Mouse (Mus musculus): ENCODE measurements around the gene Atoh8.

The Atoh8 gene

DNA sequence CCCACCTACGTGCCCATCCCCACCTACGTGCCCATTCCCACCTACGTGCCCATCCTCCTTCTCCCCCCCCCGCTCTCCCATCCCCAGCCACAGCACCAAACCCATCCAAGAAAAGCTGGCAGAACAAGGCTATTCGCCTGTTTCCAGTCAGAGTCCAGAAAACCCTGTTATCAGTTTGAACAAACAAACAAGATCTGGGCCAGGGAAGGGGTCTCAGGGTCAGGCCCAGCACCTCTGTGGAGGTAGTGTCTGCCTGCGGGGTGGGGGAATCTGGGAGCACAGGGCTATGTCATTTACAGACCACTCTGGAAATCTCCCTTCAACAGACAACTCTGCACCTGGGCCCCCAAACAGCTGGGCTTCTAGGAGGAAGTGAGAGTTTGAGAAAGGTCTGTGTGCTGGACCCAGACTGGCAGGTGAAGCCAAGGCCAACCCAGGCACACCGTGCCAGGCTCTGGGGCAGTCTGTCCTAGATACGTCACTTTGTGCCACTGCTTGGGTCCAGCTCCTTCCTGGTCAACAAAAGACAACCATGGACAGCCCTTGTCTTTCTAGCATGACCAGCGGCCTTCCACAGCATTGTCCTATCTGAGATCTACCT lies 7.6 kb downstream of the Atoh8 start:
- no peak for DNase-seq (ENCODE audit: low spot score in 2 of 2)

DNA sequence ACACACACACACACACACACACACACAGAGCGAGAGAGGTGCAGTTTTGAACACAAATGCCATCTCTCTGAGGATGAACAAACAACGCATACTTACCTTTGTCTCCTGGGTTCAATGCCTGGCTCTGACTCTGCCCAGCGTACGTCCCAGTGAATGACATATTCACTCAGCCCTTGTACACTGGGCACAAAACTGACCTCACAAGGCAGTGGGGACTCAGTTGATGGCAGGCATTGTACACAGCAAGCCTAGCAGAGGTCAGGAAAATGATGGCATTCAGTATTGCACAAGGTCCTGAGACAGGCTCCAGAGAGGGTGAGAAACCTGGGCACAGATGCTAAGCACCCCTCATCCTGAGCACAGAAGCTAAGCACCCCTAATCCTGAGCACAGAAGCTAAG lies 8.4 kb downstream of the Atoh8 start:
- DNase-seq (ENCODE audit: low spot score in 2 of 2) = no peak

DNA sequence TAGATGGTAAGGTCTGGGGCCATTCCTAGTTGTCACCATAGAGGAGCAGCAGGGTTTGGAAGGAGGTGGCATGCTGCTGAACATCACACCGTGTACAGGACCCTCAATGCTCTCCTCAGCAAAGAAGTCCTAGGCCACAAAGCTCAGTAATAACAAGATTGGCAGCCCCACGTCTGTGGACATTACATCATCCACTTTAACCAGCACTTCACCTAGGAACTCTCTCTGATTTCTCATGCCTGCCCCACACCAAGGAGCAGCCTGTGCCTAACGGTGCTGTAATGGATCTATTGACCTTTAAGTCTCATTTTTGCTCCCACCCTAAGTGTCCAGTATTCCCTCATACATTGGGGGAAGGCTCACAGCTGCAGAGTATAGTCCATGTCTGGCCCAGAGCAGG lies 9.7 kb downstream of the Atoh8 start:
- DNase-seq (ENCODE audit: low spot score in 2 of 2) = no peak

- DNase-seq (ENCODE audit: low spot score in 2 of 2) = no peak
These were observed 11.5 kb downstream of the Atoh8 start for GRCm38 (mm10) chr6:72223892-72224291.

GRCm38 (mm10) chr6:72222876-72223275 lies 12.5 kb downstream of the Atoh8 start:
- no peak for DNase-seq (ENCODE audit: low spot score in 2 of 2)

GRCm38 (mm10) chr6:72222271-72222724 lies 13.1 kb downstream of the Atoh8 start:
- DNase-seq (ENCODE audit: low spot score in 2 of 2) = no peak

DNA sequence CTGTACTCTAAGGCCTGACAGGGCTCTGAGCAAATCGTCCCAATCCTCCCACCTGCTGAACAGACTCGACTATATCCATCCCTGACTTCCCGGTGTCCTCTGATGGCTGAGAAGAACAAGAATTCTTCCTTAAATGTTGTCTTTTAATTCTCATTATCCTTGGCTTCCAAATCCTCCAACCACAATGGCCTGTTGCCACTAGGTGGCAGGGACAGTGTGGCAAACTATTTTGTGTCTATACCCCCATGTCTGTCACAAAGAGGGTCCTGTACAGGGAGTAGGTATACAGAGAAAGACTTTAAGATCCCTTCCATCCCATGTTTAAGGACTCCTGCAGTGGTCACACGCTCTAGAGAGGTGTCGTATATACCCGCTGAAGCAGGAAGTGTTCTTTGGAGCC lies 14.1 kb downstream of the Atoh8 start:
- no peak for DNase-seq (ENCODE audit: low spot score in 2 of 2)

GRCm38 (mm10) chr6:72219549-72219948 lies 15.8 kb downstream of the Atoh8 start:
- DNase-seq (ENCODE audit: low spot score in 2 of 2) = no peak

DNA sequence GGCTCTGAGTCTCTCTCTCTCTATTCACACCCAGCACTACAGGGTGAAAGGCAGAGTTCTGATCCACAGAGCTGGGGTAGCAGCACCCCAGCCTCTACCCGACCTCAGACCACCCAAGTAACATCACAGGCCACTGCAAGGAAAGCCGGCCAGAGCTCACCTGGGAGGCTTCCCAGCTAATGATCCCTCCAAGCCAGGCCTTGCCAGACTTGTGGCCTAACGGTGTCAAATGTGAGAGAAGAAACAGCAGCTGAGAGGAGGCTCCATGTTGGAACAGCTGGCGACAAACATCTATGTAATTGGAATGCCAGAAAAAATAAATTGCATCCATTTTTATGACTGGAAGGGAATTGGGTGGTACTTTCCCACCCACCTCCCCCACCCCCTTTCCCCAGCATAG lies 17.1 kb downstream of the Atoh8 start:
- DNase-seq (ENCODE audit: low spot score in 2 of 2) = no peak

DNA sequence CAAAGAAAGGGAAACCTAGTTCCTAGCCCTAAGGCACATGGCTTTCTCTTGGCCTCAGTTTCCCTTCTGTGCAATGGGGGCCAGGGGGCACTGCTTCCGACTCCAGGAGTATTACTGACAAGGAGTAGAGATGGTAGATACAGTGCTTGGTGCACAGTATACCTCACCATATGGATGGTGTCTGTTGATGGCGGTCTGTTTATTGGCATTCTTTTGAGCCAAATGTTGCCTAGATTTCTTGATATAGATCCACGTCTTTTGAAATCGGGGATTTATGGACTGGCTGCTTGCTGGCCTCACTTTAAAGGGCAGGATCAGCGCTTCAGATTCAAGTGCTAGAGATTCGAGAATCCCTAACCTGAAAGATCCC lies 18.0 kb downstream of the Atoh8 start:
- no peak for DNase-seq (ENCODE audit: low spot score in 2 of 2)

DNA sequence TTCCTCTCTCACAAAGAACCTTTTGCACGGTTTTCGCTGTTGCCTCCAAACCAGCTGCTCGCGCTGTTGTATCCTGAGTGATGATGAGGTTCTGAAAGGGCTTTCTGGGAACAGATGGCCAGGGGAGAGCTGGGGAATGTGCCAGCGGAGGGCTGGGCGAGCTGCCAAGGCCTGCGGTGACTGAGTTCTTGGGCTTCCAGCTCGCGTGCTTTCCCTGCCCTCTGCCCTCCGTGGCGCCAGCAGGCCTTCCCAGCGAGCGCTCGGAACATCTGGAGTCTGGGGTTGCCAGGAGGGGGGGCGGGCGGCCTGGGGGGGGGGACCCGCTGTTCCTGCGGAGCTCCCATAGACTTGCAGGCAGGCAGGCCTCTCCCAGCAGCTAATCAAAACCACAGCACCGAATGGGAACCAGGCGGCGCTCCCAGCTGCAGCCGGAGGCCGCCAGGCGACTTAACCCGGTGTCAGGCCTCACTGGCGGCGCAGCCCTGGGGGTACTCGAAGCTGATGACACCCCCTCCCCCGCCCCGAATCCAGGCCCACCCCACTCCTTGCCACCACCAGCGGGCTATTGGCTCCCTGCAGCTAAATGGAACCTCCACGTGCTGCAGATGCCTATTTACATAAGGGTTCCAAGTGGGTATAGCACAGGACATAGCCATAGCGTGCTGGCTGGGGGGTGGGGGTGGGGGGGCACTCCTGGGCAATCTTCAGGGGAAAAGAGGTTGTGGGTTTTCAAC lies 18.5 kb downstream of the Atoh8 start:
- peak; percentile 99 for DNase-seq (ENCODE audit: low spot score in 2 of 2)

DNA sequence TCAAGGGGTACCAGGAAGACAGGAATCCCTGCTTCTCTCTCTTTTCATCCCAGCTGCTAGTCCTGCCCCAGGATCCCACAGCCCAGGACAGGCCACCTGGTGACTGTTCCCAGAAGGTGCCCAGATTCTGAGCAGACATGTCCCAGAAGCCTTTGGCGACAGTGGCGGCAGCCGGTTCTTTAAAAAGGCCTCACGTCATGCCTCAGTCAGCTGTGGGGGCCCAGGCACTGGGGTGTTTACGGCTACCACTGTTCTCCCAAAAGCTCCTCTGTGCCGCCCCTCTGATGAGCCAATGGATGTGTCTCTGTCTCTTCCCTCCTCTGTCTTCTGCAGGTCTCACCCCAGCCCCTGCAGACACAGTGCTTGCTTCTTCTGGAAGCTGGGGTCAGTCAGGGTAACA lies 19.8 kb downstream of the Atoh8 start:
- DNase-seq (ENCODE audit: low spot score in 2 of 2) = no peak

GRCm38 (mm10) chr6:72211360-72211759 lies 24.0 kb downstream of the Atoh8 start:
- DNase-seq (ENCODE audit: low spot score in 2 of 2) = no peak

DNA sequence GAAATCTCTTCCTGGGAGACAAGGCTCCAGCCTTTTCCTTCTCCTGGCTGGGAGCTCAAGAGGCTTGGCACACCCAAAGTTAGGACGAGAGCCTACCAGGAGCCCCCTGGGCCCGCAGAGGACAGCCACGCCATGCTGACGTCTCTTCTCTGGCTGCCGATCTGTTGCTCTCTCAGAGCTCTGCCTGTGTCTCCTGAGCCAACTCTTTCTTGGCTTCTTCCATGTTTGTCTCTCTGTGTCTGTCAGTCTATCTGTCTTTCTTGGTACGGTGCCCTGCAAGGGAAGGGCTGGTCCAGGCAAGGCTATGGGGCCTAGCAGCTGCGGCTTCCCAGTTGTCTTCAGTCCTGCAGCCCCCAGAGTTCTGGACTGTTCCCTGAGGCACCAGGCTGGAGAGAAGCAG lies 24.6 kb downstream of the Atoh8 start:
- no peak for DNase-seq (ENCODE audit: low spot score in 2 of 2)

- no peak for DNase-seq (ENCODE audit: low spot score in 2 of 2)
These were observed 25.6 kb downstream of the Atoh8 start for GRCm38 (mm10) chr6:72209738-72210137.

- DNase-seq (ENCODE audit: low spot score in 2 of 2) = no peak
These were observed 26.9 kb downstream of the Atoh8 start for GRCm38 (mm10) chr6:72208406-72209045.

DNA sequence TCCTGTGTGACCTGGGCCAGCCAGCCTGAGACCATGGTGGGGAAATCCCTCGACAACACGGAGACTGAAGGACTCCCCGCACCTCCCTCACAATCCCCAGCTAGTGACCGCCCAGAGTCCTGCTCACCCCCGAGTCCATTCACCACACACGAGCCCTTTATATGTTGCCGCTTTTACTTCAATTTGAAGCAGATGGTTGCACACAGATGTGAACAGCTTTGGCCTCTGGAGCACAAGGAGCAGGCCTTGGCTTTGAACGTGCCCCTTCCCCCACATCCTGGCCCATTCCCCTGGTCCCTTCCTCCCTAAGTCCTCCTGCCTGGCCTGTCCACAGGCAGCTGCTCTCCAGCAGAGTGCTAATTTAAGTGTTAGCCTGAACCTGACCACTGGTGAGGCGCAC lies 29.4 kb downstream of the Atoh8 start:
- no peak for DNase-seq (ENCODE audit: low spot score in 2 of 2)

GRCm38 (mm10) chr6:72204858-72205257 lies 30.5 kb downstream of the Atoh8 start:
- DNase-seq (ENCODE audit: low spot score in 2 of 2) = no peak

- DNase-seq (ENCODE audit: low spot score in 2 of 2) = no peak
These were observed 32.1 kb downstream of the Atoh8 start for GRCm38 (mm10) chr6:72203279-72203678.

DNA sequence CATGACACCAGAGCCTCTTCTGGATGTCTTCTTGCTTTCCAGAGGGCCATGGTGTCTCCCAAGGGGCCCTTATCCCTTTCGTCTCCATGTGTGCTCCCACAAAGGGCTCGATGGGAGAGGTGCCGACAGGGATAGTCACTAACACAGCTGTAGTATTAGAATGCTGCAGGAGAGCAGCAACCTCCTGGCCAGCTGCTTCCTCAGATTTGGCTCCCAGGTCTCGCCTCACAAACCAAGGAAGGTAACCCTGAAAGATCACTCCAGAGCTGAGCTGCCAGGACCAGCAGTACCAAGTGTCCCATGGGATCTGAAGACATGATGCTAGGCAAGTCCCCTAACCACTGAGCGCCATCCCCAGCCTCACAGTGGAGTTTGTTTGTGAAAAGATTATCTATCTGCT lies 32.6 kb downstream of the Atoh8 start:
- no peak for DNase-seq (ENCODE audit: low spot score in 2 of 2)

GRCm38 (mm10) chr6:72200595-72201256 lies 34.7 kb downstream of the Atoh8 start:
- DNase-seq (ENCODE audit: low spot score in 2 of 2) = no peak

GRCm38 (mm10) chr6:72197515-72197914 lies 37.9 kb downstream of the Atoh8 start:
- DNase-seq (ENCODE audit: low spot score in 2 of 2) = no peak

- DNase-seq (ENCODE audit: low spot score in 2 of 2) = no peak
These were observed 38.7 kb downstream of the Atoh8 start for GRCm38 (mm10) chr6:72196660-72197059.

All from frontal cortex, postnatal 36 days (tissue).